Mouse (Mus musculus) testis, adult 2 months (tissue): Measurements from ENCODE around the gene Ms4a6d.

Source experiments
- CTCF ChIP-seq: fragments of 200-500 bp; IDR thresholded peaks from 2 replicates; pipeline ENCODE4 v1.5.1; 2012; ENCODE audit warnings: low read depth, mild to moderate bottlenecking, inconsistent platforms, low read length, moderate library complexity; ENCODE audit not compliant: control insufficient read depth, insufficient read depth, insufficient replicate concordance
- POLR2A ChIP-seq: fragments of 200-500 bp; IDR thresholded peaks from 2 replicates; pipeline ENCODE4 v1.6.1; 2012; ENCODE audit warnings: low read depth, mild to moderate bottlenecking, inconsistent platforms, low read length, moderate library complexity; ENCODE audit not compliant: control insufficient read depth

- TF ChIP-seq CTCF: no peak
- TF ChIP-seq POLR2A: no peak
These were observed 20.2 kb upstream of the Ms4a6d start for GRCm38 (mm10) chr19:11624800-11625199.
